ENCODE assay signal across 19 mouse cellular contexts in the genomic region with DNA sequence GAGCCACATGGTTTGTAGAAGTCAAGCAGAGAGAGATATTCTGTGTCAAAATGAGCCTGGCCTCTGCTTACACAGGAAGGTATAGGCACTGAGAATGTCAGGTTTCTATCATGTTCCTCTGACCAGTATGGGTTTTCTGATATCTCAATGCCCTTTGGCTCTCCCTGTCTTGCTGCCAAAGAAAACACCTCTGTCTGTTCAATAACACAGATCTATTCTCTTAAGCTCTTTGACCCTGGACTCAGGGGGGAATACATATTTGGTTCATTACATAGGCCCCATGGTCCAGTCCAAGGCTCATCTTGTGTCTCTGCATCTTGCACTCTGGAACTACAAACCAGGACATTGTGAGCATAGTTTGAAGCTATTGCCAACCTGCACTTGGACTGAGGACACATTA. TPM values are rescaled to one million over a fixed set of nuclear protein-coding genes. Genes with fewer than 3 reads are reported as not detected.
DNase-seq lines count a peak whose midpoint lies in the region; ATAC-seq and TF ChIP-seq lines count a peak whose summit lies in the region.
"Had no signal": no experiment of that assay in that cellular context is flagged by ENCODE, and none has a peak within 500 bp of the region (broad histone marks: within the 10 kb centered on the region; RNA-seq: fewer than 3 reads in every experiment).

A gene (minus strand): TSS at position 213 of the 400 bp plus-strand sequence.

- ATAC-seq in intestine, embryonic 16.5 days, result no peak
- no peak for ATAC-seq in intestine, embryonic 15.5 days
- ATAC-seq in liver, postnatal 0 days, result peak; percentile 88
- ATAC-seq: forebrain, embryonic 13.5 days; forebrain, postnatal 0 days; hindbrain, embryonic 16.5 days had no signal

- 0 out of 2 replicates have a peak within 1 kb of the TSS, but pooled peaks have one; percentile 18 for H3K27ac ChIP-seq in intestine, embryonic 16.5 days (ENCODE audit: low read length)
- H3K27ac ChIP-seq in intestine, embryonic 15.5 days, result no peak within 1 kb of the TSS
- H3K27ac ChIP-seq in liver, postnatal 0 days (ENCODE audit: low read depth), result peak within 1 kb of the TSS; percentile 91
- peak within 1 kb of the TSS; percentile 97 for H3K27ac ChIP-seq in small intestine, adult 2 months (ENCODE audit: insufficient read depth, low read depth, low read length)
- H3K27ac ChIP-seq: embryonic facial prominence, embryonic 10.5 days; forebrain, embryonic 13.5 days; hindbrain, embryonic 12.5 days had no signal

- H3K4me1 ChIP-seq in intestine, embryonic 16.5 days (ENCODE audit: control insufficient read depth, insufficient read depth, low read length), result 0 out of 2 replicates have a peak, but pooled peaks cover 3% of the 10 kb centered on the region
- H3K4me1 ChIP-seq in intestine, embryonic 15.5 days (replicated peaks), result no peaks in the 10 kb centered on the region
- H3K4me1 ChIP-seq in liver, postnatal 0 days (ENCODE audit: insufficient read depth), result peaks cover 8% of the 10 kb centered on the region
- H3K4me1 ChIP-seq in small intestine, adult 2 months (ENCODE audit: control insufficient read depth, insufficient read depth, insufficient read length, low read length), result peaks cover 28% of the 10 kb centered on the region; the same call in 1 of the 2 replicates
- H3K4me1 ChIP-seq: forebrain, embryonic 13.5 days had no signal

- no peak within 1 kb of the TSS for H3K9ac ChIP-seq in intestine, embryonic 16.5 days (ENCODE audit: low read depth, low read length)
- H3K9ac ChIP-seq in intestine, embryonic 15.5 days, result no peak within 1 kb of the TSS
- H3K9ac ChIP-seq in liver, postnatal 0 days (replicated peaks), result peak within 1 kb of the TSS; percentile 64
- H3K9ac ChIP-seq: forebrain, embryonic 13.5 days; forebrain, postnatal 0 days; hindbrain, embryonic 12.5 days had no signal

- no peak within 1 kb of the TSS for H3K4me2 ChIP-seq in intestine, embryonic 16.5 days (ENCODE audit: low read depth, low read length)
- H3K4me2 ChIP-seq in intestine, embryonic 15.5 days (replicated peaks), result no peak within 1 kb of the TSS
- peak within 1 kb of the TSS; percentile 59 for H3K4me2 ChIP-seq in liver, postnatal 0 days (ENCODE audit: low read depth, low read length)

- peak; percentile 45 for DNase-seq in kidney, postnatal 36 days
- no peak for DNase-seq in kidney, adult 8-10 months
- DNase-seq in liver, postnatal 0 days, result peak; percentile 44
- DNase-seq: adrenal gland, postnatal 25 days; cerebellum, adult 18-20 months; cerebellum, postnatal 10 days; forebrain, postnatal 0 days; gastrocnemius, postnatal 14 days; heart, postnatal 10 days; heart, postnatal 4 days had no signal

- TF ChIP-seq EP300 in liver, postnatal 0 days (IDR thresholded peaks at IDR 0.05; ENCODE audit: low read depth), result peak; percentile 87

- no peaks in the 10 kb centered on the region for H3K27me3 ChIP-seq in intestine, embryonic 16.5 days (replicated peaks; ENCODE audit: control insufficient read depth, insufficient read depth, low read length)
- H3K27me3 ChIP-seq in intestine, embryonic 15.5 days (replicated peaks), result no peaks in the 10 kb centered on the region
- no peaks in the 10 kb centered on the region for H3K27me3 ChIP-seq in liver, postnatal 0 days (ENCODE audit: insufficient read depth, low read length)
- no peaks in the 10 kb centered on the region for H3K27me3 ChIP-seq in small intestine, adult 2 months (ENCODE audit: control insufficient read depth, insufficient read depth, low read length)
- H3K27me3 ChIP-seq: forebrain, embryonic 13.5 days; hindbrain, embryonic 12.5 days had no signal

- H3K36me3 ChIP-seq in intestine, embryonic 16.5 days (ENCODE audit: control insufficient read depth, insufficient read depth, low read length), result no peaks in the 10 kb centered on the region
- H3K36me3 ChIP-seq in intestine, embryonic 15.5 days, result no peaks in the 10 kb centered on the region
- H3K36me3 ChIP-seq in liver, postnatal 0 days (replicated peaks; ENCODE audit: insufficient read depth, low read length), result no peaks in the 10 kb centered on the region
- H3K36me3 ChIP-seq in small intestine, adult 2 months (ENCODE audit: control insufficient read depth, insufficient read depth, low read length), result no peaks in the 10 kb centered on the region
- H3K36me3 ChIP-seq: embryonic facial prominence, embryonic 10.5 days; hindbrain, embryonic 12.5 days had no signal

- no peak within 1 kb of the TSS for H3K4me3 ChIP-seq in intestine, embryonic 16.5 days (ENCODE audit: low read length)
- H3K4me3 ChIP-seq in intestine, embryonic 15.5 days (replicated peaks), result no peak within 1 kb of the TSS
- peak within 1 kb of the TSS; percentile 22; the same call in 1 of the 2 replicates for H3K4me3 ChIP-seq in liver, postnatal 0 days (ENCODE audit: low read depth, low read length)
- peak within 1 kb of the TSS; percentile 42 for H3K4me3 ChIP-seq in small intestine, adult 2 months (ENCODE audit: low read depth, low read length)
- H3K4me3 ChIP-seq: embryonic facial prominence, embryonic 10.5 days; forebrain, embryonic 13.5 days; hindbrain, embryonic 12.5 days had no signal

- TF ChIP-seq POLR2A in small intestine, adult 2 months (IDR thresholded peaks at IDR 0.05; ENCODE audit: low read depth, low read length), result no peak

- no peak for TF ChIP-seq CTCF in liver, postnatal 0 days (IDR thresholded peaks at IDR 0.05; ENCODE audit: low read depth)
- no peak for TF ChIP-seq CTCF in small intestine, adult 2 months (IDR thresholded peaks at IDR 0.05; ENCODE audit: extremely low read depth, insufficient read length, insufficient replicate concordance, low read depth, low read length)

- no peaks in the 10 kb centered on the region for H3K9me3 ChIP-seq in intestine, embryonic 16.5 days (ENCODE audit: control insufficient read depth, low read length)
- no peaks in the 10 kb centered on the region for H3K9me3 ChIP-seq in intestine, embryonic 15.5 days
- no peaks in the 10 kb centered on the region for H3K9me3 ChIP-seq in liver, postnatal 0 days (ENCODE audit: low read length)
- H3K9me3 ChIP-seq: embryonic facial prominence, embryonic 10.5 days; forebrain, embryonic 13.5 days; hindbrain, embryonic 12.5 days had no signal

RNA-seq across cellular contexts. Expression of the gene that starts here (rescaled TPM):
- 0.86 and 1.1 TPM in 2 replicates for polyA plus RNA-seq in intestine, embryonic 16.5 days (2015; fragmentation: Nextera tagmentation; extraction: Ambion mirVana)
- polyA plus RNA-seq in intestine, embryonic 15.5 days (2015; fragmentation: Nextera tagmentation; extraction: Ambion mirVana), result 0.35 and 0.63 TPM in 2 replicates
- 345 and 356 TPM in 2 replicates for polyA plus RNA-seq in liver, postnatal 0 days (2015; fragmentation: Nextera tagmentation; extraction: Ambion mirVana)
- polyA plus RNA-seq in small intestine, adult 2 months (2012; rRNA removed), result 30.9 and 73.0 TPM in 2 replicates
- polyA plus RNA-seq: embryonic facial prominence, embryonic 10.5 days; embryonic facial prominence, embryonic 14.5 days; forebrain, embryonic 13.5 days; forebrain, postnatal 0 days; heart, embryonic 14.5 days; hindbrain, embryonic 12.5 days; hindbrain, embryonic 16.5 days had no signal

Comparison
In these comparisons a context has a peak if more than half of its experiments do, and no peak if none do; other contexts are left out.
1. RNA of the gene that starts here (polyA plus RNA-seq): 345 to 356 TPM in liver, postnatal 0 days and 30.9 to 73.0 TPM in small intestine, adult 2 months; 0.86 to 1.1 TPM in intestine, embryonic 16.5 days and 0.35 to 0.63 TPM in intestine, embryonic 15.5 days; every median in the first group is over 10 times any median in the second.
2. DNase-seq: peak in kidney, postnatal 36 days (2 of 2) and liver, postnatal 0 days (single experiment); none in kidney, adult 8-10 months (0 of 2).
3. H3K4me3 ChIP-seq: peak in liver, postnatal 0 days (single experiment) and small intestine, adult 2 months (single experiment); none in intestine, embryonic 16.5 days (single experiment) and intestine, embryonic 15.5 days (single experiment).